Mouse (Mus musculus): ENCODE data around the gene Olfr1164.

Olfr1164 gene

GRCm38 (mm10) chr2:88093866-88094265 is at the start of gene Olfr1164:
Olfr1164 (minus strand) TSS chr2:88093966.
- no peak for DNase-seq (ENCODE audit: low read depth)

GRCm38 (mm10) chr2:88128172-88128571 is 34.4 kb upstream of the Olfr1164 start, which contains the start of gene Olfr1166:
Olfr1166 (minus strand) TSS chr2:88128272.
- DNase-seq (ENCODE audit: low read depth): no peak

GRCm38 (mm10) chr2:88071730-88072129 is 22.0 kb downstream of the Olfr1164 start, which contains the start of gene Olfr1163:
Olfr1163 (minus strand) TSS chr2:88071830.
- no peak for DNase-seq (ENCODE audit: low read depth)

- DNase-seq (ENCODE audit: low read depth): no peak
These were observed 30.2 kb downstream of the Olfr1164 start for GRCm38 (mm10) chr2:88063587-88063986.

GRCm38 (mm10) chr2:88051029-88051428 is 42.7 kb downstream of the Olfr1164 start, which contains the start of gene Olfr1162:
Olfr1162 (minus strand) TSS chr2:88051129.
- no peak for DNase-seq (ENCODE audit: low read depth)

Measured in c-Kit-positive CD71-positive TER-119-negative erythroid progenitor cells, embryonic 14.5 days (primary cell).